Mouse (Mus musculus) limb, embryonic 13.5 days (tissue): ENCODE results near the gene Ak4. TPM values are rescaled to one million over a fixed set of nuclear protein-coding genes. Genes with fewer than 3 reads are reported as not detected.
"Not testable (repeated sequence)": the region's sequence is repeated elsewhere in the genome, so short reads cannot be mapped to it uniquely, and the experiment has no call there.

Source experiments
- ATAC-seq: fragments of 200-750 bp; cut with Nextera tagmentation; 2 replicates; pipeline ENCODE4 v1.8.0; 2017; ENCODE audit warnings: low read depth, moderate number of reproducible peaks, moderate TSS enrichment; ENCODE audit not compliant: low FRiP score
- H3K27ac ChIP-seq: fragments of 300-500 bp; sonication (generic); 2 replicates; pipeline ENCODE4 v1.5.1; 2015; ENCODE audit warnings: inconsistent platforms, mild to moderate bottlenecking, moderate library complexity
- H3K27me3 ChIP-seq: fragments of 300-500 bp; sonication (generic); 2 replicates; pipeline ENCODE4 v1.6.1; 2015; ENCODE audit warnings: mild to moderate bottlenecking, inconsistent platforms
- H3K36me3 ChIP-seq: fragments of 300-500 bp; sonication (generic); 2 replicates; pipeline ENCODE4 v1.6.1; 2015; ENCODE audit warnings: inconsistent platforms, mild to moderate bottlenecking, moderate library complexity
- H3K4me1 ChIP-seq: fragments of 300-500 bp; sonication (generic); 2 replicates; pipeline ENCODE4 v1.6.1; 2015; ENCODE audit warnings: inconsistent platforms
- H3K4me2 ChIP-seq: fragments of 300-500 bp; sonication (generic); replicated peaks from 2 replicates; pipeline ENCODE4 v1.6.1; 2015; ENCODE audit warnings: inconsistent platforms, mild to moderate bottlenecking, moderate library complexity
- H3K4me3 ChIP-seq: fragments of 300-500 bp; sonication (generic); 2 replicates; pipeline ENCODE4 v1.5.1; 2015; ENCODE audit warnings: moderate library complexity, mild to moderate bottlenecking, inconsistent platforms
- H3K9ac ChIP-seq: fragments of 300-500 bp; sonication (generic); 2 replicates; pipeline ENCODE4 v1.6.1; 2015; ENCODE audit warnings: mild to moderate bottlenecking, inconsistent platforms
- H3K9me3 ChIP-seq: fragments of 300-500 bp; sonication (generic); 2 replicates; pipeline ENCODE4 v1.6.1; 2016; ENCODE audit warnings: inconsistent platforms
- WGBS: fragments of 180-500 bp; shearing (Covaris S2); methylation state at CpG from one replicate; pipeline ENCODE4 v1.1.7; 2015; 5-methylcytosine and 5-hydroxymethylcytosine counted together
- polyA plus RNA-seq: library from polyadenylated mRNA; unstranded; fragments of >200 nt; fragmentation: Nextera tagmentation; extraction: Ambion mirVana; gene quantifications from 2 replicates; pipeline ENCODE4 v1.2.1, GENCODE M21; 2015

The Ak4 gene
- polyA plus RNA-seq, 1 experiment from 2014 or later = 12.1 TPM

- Histone ChIP-seq H3K27ac (no peak overlapping the region), H3K4me3 (no peak overlapping the region), H3K27me3 (no peaks in the 10 kb centered on the region), H3K9me3 (no peaks in the 10 kb centered on the region), H3K36me3 (peaks cover 9% of the 10 kb centered on the region; the same call in 1 of the 2 replicates), H3K4me2 (no peak overlapping the region), H3K9ac (no peak overlapping the region), H3K4me1 (peaks cover 24% of the 10 kb centered on the region)
- no peak for ATAC-seq
- WGBS = 84% methylated on average over 6 of the region's 6 CpGs
These were observed 7.5 kb downstream of the Ak4 start for GRCm38 (mm10) chr4:101426566-101426965.

- ATAC-seq = no peak
- Histone ChIP-seq H3K27ac (no peak overlapping the region), H3K27me3 (no peaks in the 10 kb centered on the region), H3K9ac (no peak overlapping the region), H3K4me3 (no peak overlapping the region), H3K9me3 (no peaks in the 10 kb centered on the region), H3K36me3 (peaks cover 9% of the 10 kb centered on the region; the same call in 1 of the 2 replicates), H3K4me1 (peaks cover 24% of the 10 kb centered on the region), H3K4me2 (no peak overlapping the region)
- WGBS = 82% methylated on average over 11 of the region's 11 CpGs
These were observed 9.0 kb downstream of the Ak4 start for GRCm38 (mm10) chr4:101427886-101428680.

- H3K4me3 ChIP-seq = no peak overlapping the region
- ATAC-seq = no peak
- no peak overlapping the region for H3K27ac ChIP-seq
- no peak overlapping the region for H3K9ac ChIP-seq
- H3K27me3 ChIP-seq = no peaks in the 10 kb centered on the region
- no peak overlapping the region for H3K4me2 ChIP-seq
- peaks cover 9% of the 10 kb centered on the region; the same call in 1 of the 2 replicates for H3K36me3 ChIP-seq
- 80% methylated on average over 2 of the region's 2 CpGs for WGBS
- peaks cover 23% of the 10 kb centered on the region for H3K4me1 ChIP-seq
- no peaks in the 10 kb centered on the region for H3K9me3 ChIP-seq
These were observed 10.0 kb downstream of the Ak4 start for GRCm38 (mm10) chr4:101429073-101429472.

- no peak overlapping the region for H3K4me2 ChIP-seq
- no peaks in the 10 kb centered on the region for H3K27me3 ChIP-seq
- H3K36me3 ChIP-seq = peaks cover 9% of the 10 kb centered on the region; the same call in 1 of the 2 replicates
- no peak overlapping the region for H3K27ac ChIP-seq
- 95% methylated on average over 6 of the region's 6 CpGs for WGBS
- no peaks in the 10 kb centered on the region for H3K9me3 ChIP-seq
- H3K4me3 ChIP-seq = no peak overlapping the region
- no peak for ATAC-seq
- peaks cover 15% of the 10 kb centered on the region for H3K4me1 ChIP-seq
- H3K9ac ChIP-seq = no peak overlapping the region
These were observed 10.9 kb downstream of the Ak4 start for GRCm38 (mm10) chr4:101430000-101430399.

GRCm38 (mm10) chr4:101436761-101437512, 17.9 kb downstream of the Ak4 start:
- no peak overlapping the region for H3K4me2 ChIP-seq
- peaks cover 41% of the 10 kb centered on the region for H3K4me1 ChIP-seq
- H3K27me3 ChIP-seq = no peaks in the 10 kb centered on the region
- H3K9ac ChIP-seq = no peak overlapping the region
- H3K9me3 ChIP-seq = no peaks in the 10 kb centered on the region
- no peak for ATAC-seq
- H3K27ac ChIP-seq = no peak overlapping the region
- no peaks in the 10 kb centered on the region for H3K36me3 ChIP-seq
- no peak overlapping the region for H3K4me3 ChIP-seq
- WGBS = 71% methylated on average over 8 of the region's 8 CpGs

- Histone ChIP-seq H3K4me3 (no peak overlapping the region), H3K9ac (no peak overlapping the region), H3K27me3 (no peaks in the 10 kb centered on the region), H3K4me2 (no peak overlapping the region; the same call in 1 of the 2 replicates), H3K4me1 (peaks cover 41% of the 10 kb centered on the region), H3K9me3 (no peaks in the 10 kb centered on the region), H3K27ac (no peak overlapping the region), H3K36me3 (no peaks in the 10 kb centered on the region)
- 53% methylated on average over 8 of the region's 8 CpGs for WGBS
- ATAC-seq = no peak
These were observed 19.2 kb downstream of the Ak4 start for GRCm38 (mm10) chr4:101438271-101438670.

- Histone ChIP-seq H3K9me3 (no peaks in the 10 kb centered on the region), H3K4me2 (peak overlapping the region; percentile 9; the same call in 1 of the 2 replicates), H3K27me3 (no peaks in the 10 kb centered on the region), H3K36me3 (no peaks in the 10 kb centered on the region), H3K4me1 (peaks cover 41% of the 10 kb centered on the region), H3K9ac (no peak overlapping the region), H3K4me3 (no peak overlapping the region), H3K27ac (peak overlapping the region; percentile 52; the same call in 1 of the 2 replicates)
- ATAC-seq = peak; percentile 89
- 33% methylated on average over 13 of the region's 13 CpGs for WGBS
These were observed 20.8 kb downstream of the Ak4 start for GRCm38 (mm10) chr4:101439738-101440389.

GRCm38 (mm10) chr4:101442791-101443190, 23.7 kb downstream of the Ak4 start:
- Histone ChIP-seq H3K27ac (no peak overlapping the region), H3K4me1 (peaks cover 26% of the 10 kb centered on the region), H3K36me3 (peaks cover 7% of the 10 kb centered on the region), H3K27me3 (no peaks in the 10 kb centered on the region), H3K4me3 (no peak overlapping the region), H3K4me2 (no peak overlapping the region), H3K9ac (no peak overlapping the region), H3K9me3 (no peaks in the 10 kb centered on the region)
- ATAC-seq = no peak
- WGBS = 72% methylated on average over 2 of the region's 2 CpGs

- H3K9me3 ChIP-seq = no peaks in the 10 kb centered on the region
- ATAC-seq = no peak
- 86% methylated on average over 7 of the region's 7 CpGs for WGBS
- H3K4me1 ChIP-seq = peaks cover 19% of the 10 kb centered on the region
- H3K27me3 ChIP-seq = no peaks in the 10 kb centered on the region
- no peak overlapping the region for H3K9ac ChIP-seq
- H3K27ac ChIP-seq = no peak overlapping the region
- H3K36me3 ChIP-seq = peaks cover 7% of the 10 kb centered on the region
- H3K4me3 ChIP-seq = no peak overlapping the region
- H3K4me2 ChIP-seq = no peak overlapping the region
These were observed 24.4 kb downstream of the Ak4 start for GRCm38 (mm10) chr4:101443419-101443991.

GRCm38 (mm10) chr4:101445660-101446059, 26.6 kb downstream of the Ak4 start:
- Histone ChIP-seq H3K9me3 (no peaks in the 10 kb centered on the region), H3K9ac (no peak overlapping the region), H3K4me3 (no peak overlapping the region), H3K4me2 (no peak overlapping the region), H3K4me1 (peaks cover under 1% of the 10 kb centered on the region; the same call in 1 of the 2 replicates), H3K27me3 (no peaks in the 10 kb centered on the region), H3K27ac (no peak overlapping the region), H3K36me3 (peaks cover 10% of the 10 kb centered on the region)
- 93% methylated on average over 4 of the region's 4 CpGs for WGBS
- ATAC-seq = no peak

GRCm38 (mm10) chr4:101446606-101447005, 27.5 kb downstream of the Ak4 start:
- not testable (repeated sequence) for H3K9ac ChIP-seq, H3K27me3 ChIP-seq, ATAC-seq, H3K4me3 ChIP-seq, H3K4me2 ChIP-seq, H3K9me3 ChIP-seq, H3K4me1 ChIP-seq, H3K27ac ChIP-seq
- peaks cover 10% of the 10 kb centered on the region for H3K36me3 ChIP-seq
- 83% methylated on average over 9 of the region's 9 CpGs for WGBS

GRCm38 (mm10) chr4:101448701-101449100, 29.6 kb downstream of the Ak4 start:
- H3K9ac ChIP-seq = no peak overlapping the region
- H3K27me3 ChIP-seq = no peaks in the 10 kb centered on the region
- no peak overlapping the region for H3K27ac ChIP-seq
- WGBS = 74% methylated on average over 8 of the region's 8 CpGs
- no peak overlapping the region for H3K4me2 ChIP-seq
- ATAC-seq = no peak
- peaks cover 14% of the 10 kb centered on the region for H3K36me3 ChIP-seq
- H3K4me1 ChIP-seq = no peaks in the 10 kb centered on the region
- no peaks in the 10 kb centered on the region for H3K9me3 ChIP-seq
- no peak overlapping the region for H3K4me3 ChIP-seq
